Mouse (Mus musculus): ENCODE results near the gene Zkscan7.

DNA sequence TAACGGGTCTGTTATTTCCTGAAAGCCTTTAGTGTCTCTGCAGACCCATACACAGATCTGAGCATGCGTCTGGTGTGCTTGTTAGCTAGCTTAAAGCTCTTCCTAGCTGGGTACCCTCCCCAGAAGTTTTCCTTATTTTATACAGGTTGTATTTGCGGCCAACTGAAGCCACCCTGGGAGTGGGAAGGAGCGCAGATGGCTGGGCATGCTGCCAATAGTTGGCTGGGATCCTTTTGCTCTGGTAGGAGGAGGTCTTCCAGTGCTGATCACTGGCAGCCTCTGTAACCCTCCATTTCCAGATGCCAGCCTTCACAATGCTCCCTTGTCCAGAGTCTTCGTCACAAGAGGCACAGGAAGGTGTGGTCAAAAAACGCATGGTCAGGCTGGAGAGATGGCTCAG lies 48.7 kb upstream of the Zkscan7 start:
- TF ChIP-seq POLR2A (IDR thresholded peaks at IDR 0.05; ENCODE audit: insufficient read depth, low read depth, low read length) (no peak), CTCF (IDR thresholded peaks at IDR 0.05) (no peak), EP300 (IDR thresholded peaks at IDR 0.05; ENCODE audit: insufficient read depth, low read depth, low read length) (no peak)

Data from heart, adult 2 months (tissue).